Mouse (Mus musculus) stomach, postnatal 0 days (tissue): ENCODE measurements at regions not wholly inside any gene's neighbourhood (a gene's known extent, or its start where the extent isn't known, plus 50 kb on each side); places are given as distances from the start of the nearest gene placed in this dataset.

ENCODE experiments used
- CTCF ChIP-seq: IDR thresholded peaks from 2 replicates; pipeline ENCODE4 v1.5.1; 2016; ENCODE audit warnings: antibody characterized with exemption, low read depth, mild to moderate bottlenecking, moderate library complexity
- EP300 ChIP-seq: optimal IDR thresholded peaks from 2 replicates; pipeline ENCODE3; 2016; ENCODE audit warnings: antibody characterized with exemption

- TF ChIP-seq CTCF: peak; percentile 91
- TF ChIP-seq EP300: no peak
Observed at GRCm38 (mm10) chr14:25116424-25116823, 342.6 kb upstream of the Zmiz1 start.
